Mouse (Mus musculus): ENCODE results near the gene Ptov1. TPM values are rescaled to one million over a fixed set of nuclear protein-coding genes. Genes with fewer than 3 reads are reported as not detected.

Ptov1 gene
- total RNA-seq, 1 experiment, result 144 TPM

GRCm38 (mm10) chr7:44838073-44838472 lies 31.5 kb downstream of the Ptov1 start:
- TF ChIP-seq ZC3H11A (IDR thresholded peaks at IDR 0.05; ENCODE audit: borderline replicate concordance, low read depth, low read length) (no peak), HCFC1 (IDR thresholded peaks at IDR 0.05; ENCODE audit: borderline replicate concordance, insufficient read depth, low read length) (no peak), ZNF384 (IDR thresholded peaks at IDR 0.05; ENCODE audit: low read depth, low read length) (no peak), MAFK (IDR thresholded peaks at IDR 0.05; ENCODE audit: insufficient read depth, low read depth, low read length) (no peak), CHD2 (IDR thresholded peaks at IDR 0.05; ENCODE audit: low read depth, low read length) (no peak)
- Histone ChIP-seq H3K4me1 (ENCODE audit: control insufficient read depth in 2 of 2, insufficient read depth in 2 of 2, low read length in 2 of 2, poor library complexity in 1 of 2) (peaks cover 0 to 8% of the 10 kb centered on the region in 2 experiments; a peak in 1 of 4 replicates), H3K36me3 (ENCODE audit: control insufficient read depth, insufficient read depth, low read length, poor library complexity, severe bottlenecking) (peaks cover 12% of the 10 kb centered on the region), H3K9me3 (ENCODE audit: control insufficient read depth, insufficient read depth, low read depth, low read length) (no peaks in the 10 kb centered on the region), H3K9ac (ENCODE audit: insufficient read depth, low read depth, low read length, poor library complexity, severe bottlenecking) (no peak overlapping the region), H3K4me3 (ENCODE audit: insufficient read depth in 1 of 2, low read depth in 1 of 2, low read length in 2 of 2, poor library complexity in 1 of 2, severe bottlenecking in 1 of 2) (no peak overlapping the region), H3K27ac (ENCODE audit: insufficient read depth, low read depth, low read length, poor library complexity, severe bottlenecking) (no peak overlapping the region)
- DNase-seq (ENCODE audit: low read depth, low spot score), result no peak
- in situ Hi-C loops (cut with MboI; ENCODE audit: low sequenced_read_pairs in 2 of 2, unreplicated experiment in 2 of 2), result no loop called here

- H3K36me3 ChIP-seq (ENCODE audit: control insufficient read depth, insufficient read depth, low read length, poor library complexity, severe bottlenecking), result peaks cover 13% of the 10 kb centered on the region
- peaks cover 0 to 8% of the 10 kb centered on the region in 2 experiments; a peak in 1 of 4 replicates for H3K4me1 ChIP-seq (ENCODE audit: control insufficient read depth in 2 of 2, insufficient read depth in 2 of 2, low read length in 2 of 2, poor library complexity in 1 of 2)
- in situ Hi-C loops (cut with MboI; ENCODE audit: low sequenced_read_pairs in 2 of 2, unreplicated experiment in 2 of 2), result no loop called here
- no peak for TF ChIP-seq HCFC1 (IDR thresholded peaks at IDR 0.05; ENCODE audit: borderline replicate concordance, insufficient read depth, low read length)
- TF ChIP-seq CHD2 (IDR thresholded peaks at IDR 0.05; ENCODE audit: low read depth, low read length), result no peak
- no peak for TF ChIP-seq ZNF384 (IDR thresholded peaks at IDR 0.05; ENCODE audit: low read depth, low read length)
- no peak for TF ChIP-seq MAFK (IDR thresholded peaks at IDR 0.05; ENCODE audit: insufficient read depth, low read depth, low read length)
- no peak for TF ChIP-seq ZC3H11A (IDR thresholded peaks at IDR 0.05; ENCODE audit: borderline replicate concordance, low read depth, low read length)
- DNase-seq (ENCODE audit: low read depth, low spot score), result no peak
- H3K9me3 ChIP-seq (ENCODE audit: control insufficient read depth, insufficient read depth, low read depth, low read length), result no peaks in the 10 kb centered on the region
- H3K27ac ChIP-seq (ENCODE audit: insufficient read depth, low read depth, low read length, poor library complexity, severe bottlenecking), result no peak overlapping the region
- no peak overlapping the region for H3K4me3 ChIP-seq (ENCODE audit: insufficient read depth in 1 of 2, low read depth in 1 of 2, low read length in 2 of 2, poor library complexity in 1 of 2, severe bottlenecking in 1 of 2)
- no peak overlapping the region for H3K9ac ChIP-seq (ENCODE audit: insufficient read depth, low read depth, low read length, poor library complexity, severe bottlenecking)
These were observed 33.0 kb downstream of the Ptov1 start for GRCm38 (mm10) chr7:44836423-44837053.

GRCm38 (mm10) chr7:44836016-44836404 lies 33.6 kb downstream of the Ptov1 start:
- Histone ChIP-seq H3K27ac (ENCODE audit: insufficient read depth, low read depth, low read length, poor library complexity, severe bottlenecking) (no peak overlapping the region), H3K4me1 (ENCODE audit: control insufficient read depth in 2 of 2, insufficient read depth in 2 of 2, low read length in 2 of 2, poor library complexity in 1 of 2) (peaks cover 0 to 6% of the 10 kb centered on the region in 2 experiments; a peak in 1 of 4 replicates), H3K36me3 (ENCODE audit: control insufficient read depth, insufficient read depth, low read length, poor library complexity, severe bottlenecking) (peaks cover 15% of the 10 kb centered on the region), H3K9ac (ENCODE audit: insufficient read depth, low read depth, low read length, poor library complexity, severe bottlenecking) (no peak overlapping the region), H3K4me3 (ENCODE audit: insufficient read depth in 1 of 2, low read depth in 1 of 2, low read length in 2 of 2, poor library complexity in 1 of 2, severe bottlenecking in 1 of 2) (no peak overlapping the region), H3K9me3 (ENCODE audit: control insufficient read depth, insufficient read depth, low read depth, low read length) (no peaks in the 10 kb centered on the region)
- TF ChIP-seq CHD2 (IDR thresholded peaks at IDR 0.05; ENCODE audit: low read depth, low read length), result no peak
- TF ChIP-seq HCFC1 (IDR thresholded peaks at IDR 0.05; ENCODE audit: borderline replicate concordance, insufficient read depth, low read length), result no peak
- TF ChIP-seq ZNF384 (IDR thresholded peaks at IDR 0.05; ENCODE audit: low read depth, low read length), result no peak
- TF ChIP-seq MAFK (IDR thresholded peaks at IDR 0.05; ENCODE audit: insufficient read depth, low read depth, low read length), result no peak
- no peak for TF ChIP-seq ZC3H11A (IDR thresholded peaks at IDR 0.05; ENCODE audit: borderline replicate concordance, low read depth, low read length)
- in situ Hi-C loops (cut with MboI; ENCODE audit: low sequenced_read_pairs in 2 of 2, unreplicated experiment in 2 of 2), result no loop called here
- no peak for DNase-seq (ENCODE audit: low read depth, low spot score)

- peaks cover 0 to 8% of the 10 kb centered on the region in 2 experiments; a peak in 1 of 4 replicates for H3K4me1 ChIP-seq (ENCODE audit: control insufficient read depth in 2 of 2, insufficient read depth in 2 of 2, low read length in 2 of 2, poor library complexity in 1 of 2)
- no peak overlapping the region for H3K4me3 ChIP-seq (ENCODE audit: insufficient read depth in 1 of 2, low read depth in 1 of 2, low read length in 2 of 2, poor library complexity in 1 of 2, severe bottlenecking in 1 of 2)
- TF ChIP-seq ZNF384 (IDR thresholded peaks at IDR 0.05; ENCODE audit: low read depth, low read length) (no peak), MAFK (IDR thresholded peaks at IDR 0.05; ENCODE audit: insufficient read depth, low read depth, low read length) (no peak), ZC3H11A (IDR thresholded peaks at IDR 0.05; ENCODE audit: borderline replicate concordance, low read depth, low read length) (no peak), CHD2 (IDR thresholded peaks at IDR 0.05; ENCODE audit: low read depth, low read length) (no peak), HCFC1 (IDR thresholded peaks at IDR 0.05; ENCODE audit: borderline replicate concordance, insufficient read depth, low read length) (no peak)
- H3K27ac ChIP-seq (ENCODE audit: insufficient read depth, low read depth, low read length, poor library complexity, severe bottlenecking), result no peak overlapping the region
- no peak for DNase-seq (ENCODE audit: low read depth, low spot score)
- H3K9ac ChIP-seq (ENCODE audit: insufficient read depth, low read depth, low read length, poor library complexity, severe bottlenecking), result no peak overlapping the region
- in situ Hi-C loops (cut with MboI; ENCODE audit: low sequenced_read_pairs in 2 of 2, unreplicated experiment in 2 of 2), result no loop called here
- H3K36me3 ChIP-seq (ENCODE audit: control insufficient read depth, insufficient read depth, low read length, poor library complexity, severe bottlenecking), result peaks cover 17% of the 10 kb centered on the region
- no peaks in the 10 kb centered on the region for H3K9me3 ChIP-seq (ENCODE audit: control insufficient read depth, insufficient read depth, low read depth, low read length)
These were observed 34.1 kb downstream of the Ptov1 start for GRCm38 (mm10) chr7:44835373-44836015.
